Mouse (Mus musculus): Measurements from ENCODE around the gene Tes.

DNA sequence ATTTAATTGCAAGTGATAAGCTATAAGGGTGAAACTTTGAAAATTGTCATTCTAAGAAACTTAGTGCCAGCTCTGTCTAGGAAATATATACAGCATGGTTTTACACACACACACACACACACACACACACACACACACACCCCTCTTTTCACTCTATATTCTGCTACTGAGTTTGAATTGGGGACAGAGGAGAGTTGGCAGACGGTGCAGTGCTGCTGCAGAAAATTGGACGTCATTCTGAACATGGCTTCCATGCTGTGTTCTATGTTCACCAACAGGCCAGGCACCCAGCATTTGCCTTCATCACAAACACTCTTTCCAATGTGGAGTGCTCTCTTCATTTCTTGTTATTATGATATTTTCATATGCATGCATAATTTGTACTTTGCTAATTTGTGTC is 48.0 kb downstream of the Tes start:
- no peak for TF ChIP-seq CTCF (IDR thresholded peaks at IDR 0.05; ENCODE audit: low read depth, low read length)
- no peak for TF ChIP-seq POLR2A (IDR thresholded peaks at IDR 0.05; ENCODE audit: borderline replicate concordance, low read depth, low read length)

All from bone marrow macrophage, adult 2 months (primary cell).